Mouse (Mus musculus) lung, postnatal 0 days (tissue): ENCODE results near the gene Hectd4. TPM values are rescaled to one million over a fixed set of nuclear protein-coding genes. Genes with fewer than 3 reads are reported as not detected.

ENCODE experiments used
- ATAC-seq: fragments of 200-750 bp; cut with Nextera tagmentation; 2 replicates; pipeline ENCODE4 v1.8.0; 2017; ENCODE audit warnings: moderate library complexity
- DNase-seq: peaks from one replicate; pipeline ENCODE4 v3.0.0-alpha.2; 2016; ENCODE audit warnings: low spot score
- H3K27ac ChIP-seq: fragments of 300-500 bp; sonication (generic); 2 replicates; pipeline ENCODE4 v1.5.1; 2014; ENCODE audit warnings: antibody characterized with exemption, mild to moderate bottlenecking, low read length, mixed read lengths
- H3K27me3 ChIP-seq: fragments of 300-500 bp; sonication (generic); replicated peaks from 2 replicates; pipeline ENCODE4 v1.6.1; 2014; ENCODE audit warnings: low read length, mixed read lengths; ENCODE audit not compliant: insufficient read depth
- H3K36me3 ChIP-seq: fragments of 300-500 bp; sonication (generic); 2 replicates; pipeline ENCODE4 v1.6.1; 2014; ENCODE audit warnings: low read length, mixed read lengths; ENCODE audit not compliant: insufficient read depth
- H3K4me1 ChIP-seq: fragments of 300-500 bp; sonication (generic); 2 replicates; pipeline ENCODE4 v1.6.1; 2014; ENCODE audit warnings: antibody characterized with exemption, low read depth, low read length, mixed read lengths; ENCODE audit not compliant: insufficient read depth
- H3K4me2 ChIP-seq: fragments of 300-500 bp; sonication (generic); replicated peaks from 2 replicates; pipeline ENCODE4 v1.6.1; 2014; ENCODE audit warnings: low read depth, mild to moderate bottlenecking, low read length, moderate library complexity, mixed read lengths
- H3K4me3 ChIP-seq: fragments of 300-500 bp; sonication (generic); 2 replicates; pipeline ENCODE4 v1.5.1; 2014; ENCODE audit warnings: low read depth, low read length
- H3K9ac ChIP-seq: fragments of 300-500 bp; sonication (generic); replicated peaks from 2 replicates; pipeline ENCODE4 v1.6.1; 2014; ENCODE audit warnings: low read depth, mild to moderate bottlenecking
- H3K9me3 ChIP-seq: fragments of 300-500 bp; sonication (generic); 2 replicates; pipeline ENCODE4 v1.6.1; 2016; ENCODE audit warnings: low read length, mixed read lengths
- CTCF ChIP-seq: IDR thresholded peaks from 2 replicates; pipeline ENCODE4 v1.5.1; 2016; ENCODE audit warnings: antibody characterized with exemption, mild to moderate bottlenecking
- EP300 ChIP-seq: IDR thresholded peaks from 2 replicates; pipeline ENCODE4 v1.6.1; 2016; ENCODE audit warnings: antibody characterized with exemption, mild to moderate bottlenecking, control low read depth
- WGBS: fragments of 180-500 bp; shearing (Covaris S2); extraction: QIAGEN DNeasy Blood & Tissue Kit; methylation state at CpG from one replicate; pipeline ENCODE4 v1.1.7; 2014; 5-methylcytosine and 5-hydroxymethylcytosine counted together
- polyA plus RNA-seq: library from polyadenylated mRNA; unstranded; fragments of >200 nt; fragmentation: Nextera tagmentation; extraction: Ambion mirVana; gene quantifications from 2 replicates; pipeline ENCODE4 v1.2.1, GENCODE M21; 2015

The Hectd4 gene
- polyA plus RNA-seq, 1 experiment from 2014 or later = 2.5 TPM

GRCm38 (mm10) chr5:121336009-121336408 lies 116.0 kb downstream of the Hectd4 start:
- ATAC-seq = no peak
- 71% methylated on average over 3 of the region's 3 CpGs for WGBS
- H3K4me2 ChIP-seq = no peak overlapping the region
- no peak overlapping the region for H3K4me3 ChIP-seq
- H3K9me3 ChIP-seq = no peaks in the 10 kb centered on the region
- no peak overlapping the region for H3K9ac ChIP-seq
- DNase-seq = no peak
- no peaks in the 10 kb centered on the region for H3K4me1 ChIP-seq
- no peak for TF ChIP-seq EP300
- no peak for TF ChIP-seq CTCF
- H3K36me3 ChIP-seq = peaks cover 39% of the 10 kb centered on the region; the same call in 1 of the 2 replicates
- H3K27ac ChIP-seq = no peak overlapping the region
- H3K27me3 ChIP-seq = no peaks in the 10 kb centered on the region

- DNase-seq = no peak
- no peak for ATAC-seq
- Histone ChIP-seq H3K4me1 (no peaks in the 10 kb centered on the region), H3K27me3 (no peaks in the 10 kb centered on the region), H3K27ac (no peak overlapping the region), H3K4me3 (no peak overlapping the region), H3K9ac (no peak overlapping the region), H3K36me3 (peaks cover 45% of the 10 kb centered on the region; the same call in 1 of the 2 replicates), H3K9me3 (no peaks in the 10 kb centered on the region), H3K4me2 (no peak overlapping the region)
- WGBS = 92% methylated on average over 6 of the region's 6 CpGs
- TF ChIP-seq CTCF (no peak), EP300 (no peak)
Measured at GRCm38 (mm10) chr5:121336776-121337175, 116.8 kb downstream of the Hectd4 start.

GRCm38 (mm10) chr5:121339507-121340230 lies 119.7 kb downstream of the Hectd4 start:
- WGBS = 81% methylated on average over 7 of the region's 7 CpGs
- Histone ChIP-seq H3K27ac (no peak overlapping the region), H3K9ac (no peak overlapping the region), H3K27me3 (no peaks in the 10 kb centered on the region), H3K9me3 (no peaks in the 10 kb centered on the region), H3K4me1 (no peaks in the 10 kb centered on the region), H3K36me3 (peaks cover 51% of the 10 kb centered on the region), H3K4me3 (no peak overlapping the region), H3K4me2 (no peak overlapping the region)
- ATAC-seq (peak; percentile 47), DNase-seq (peak; percentile 9)
- no peak for TF ChIP-seq EP300
- TF ChIP-seq CTCF = no peak

GRCm38 (mm10) chr5:121340965-121341473 lies 121.0 kb downstream of the Hectd4 start:
- 21% methylated on average over 7 of the region's 7 CpGs for WGBS
- no peak overlapping the region for H3K27ac ChIP-seq
- DNase-seq (peak; percentile 5), ATAC-seq (no peak)
- peaks cover 45% of the 10 kb centered on the region for H3K36me3 ChIP-seq
- H3K4me2 ChIP-seq = no peak overlapping the region
- H3K4me1 ChIP-seq = no peaks in the 10 kb centered on the region
- no peaks in the 10 kb centered on the region for H3K27me3 ChIP-seq
- TF ChIP-seq EP300 (no peak), CTCF (no peak)
- no peaks in the 10 kb centered on the region for H3K9me3 ChIP-seq
- H3K9ac ChIP-seq = no peak overlapping the region
- no peak overlapping the region for H3K4me3 ChIP-seq

GRCm38 (mm10) chr5:121342490-121342889 lies 122.5 kb downstream of the Hectd4 start:
- ATAC-seq = no peak
- H3K36me3 ChIP-seq = peaks cover 41% of the 10 kb centered on the region

GRCm38 (mm10) chr5:121343997-121344396 lies 124.0 kb downstream of the Hectd4 start:
- H3K9me3 ChIP-seq = no peaks in the 10 kb centered on the region
- ATAC-seq (no peak), DNase-seq (no peak)
- TF ChIP-seq CTCF = no peak
- TF ChIP-seq EP300 = no peak
- no peak overlapping the region for H3K27ac ChIP-seq
- H3K4me2 ChIP-seq = no peak overlapping the region
- no peaks in the 10 kb centered on the region for H3K27me3 ChIP-seq
- no peak overlapping the region for H3K9ac ChIP-seq
- H3K4me1 ChIP-seq = no peaks in the 10 kb centered on the region
- peaks cover 43% of the 10 kb centered on the region for H3K36me3 ChIP-seq
- WGBS = 92% methylated on average over 8 of the region's 8 CpGs
- no peak overlapping the region for H3K4me3 ChIP-seq

More at GRCm38 (mm10) chr5:121342490-121342889, 122.5 kb downstream of the Hectd4 start:
- Histone ChIP-seq H3K9ac (no peak overlapping the region), H3K4me1 (no peaks in the 10 kb centered on the region), H3K4me2 (no peak overlapping the region), H3K27me3 (no peaks in the 10 kb centered on the region), H3K27ac (no peak overlapping the region), H3K4me3 (no peak overlapping the region), H3K9me3 (no peaks in the 10 kb centered on the region)
- TF ChIP-seq EP300 (no peak), CTCF (no peak)
- WGBS = 87% methylated on average over 11 of the region's 11 CpGs
- no peak for DNase-seq
